Mouse (Mus musculus) kidney, postnatal 25 days (tissue): ENCODE measurements at regions not wholly inside any gene's neighbourhood (a gene's known extent, or its start where the extent isn't known, plus 50 kb on each side); places are given as distances from the start of the nearest gene placed in this dataset.
A peak's percentile ranks its signal among the peaks of the same experiment; 100 is the strongest.

Source experiments
- DNase-seq, 2 experiments: peaks; one replicate each; pipeline ENCODE4 v3.0.0; 2021; ENCODE audit warnings: mixed read lengths in 2 of 2

- no peak for DNase-seq
These were observed 74.0 kb downstream of the Agtr2 start for GRCm38 (mm10) chrX:21558318-21558717.

GRCm38 (mm10) chrX:21566669-21567068 is 82.3 kb downstream of the Agtr2 start:
- DNase-seq, result no peak

DNA sequence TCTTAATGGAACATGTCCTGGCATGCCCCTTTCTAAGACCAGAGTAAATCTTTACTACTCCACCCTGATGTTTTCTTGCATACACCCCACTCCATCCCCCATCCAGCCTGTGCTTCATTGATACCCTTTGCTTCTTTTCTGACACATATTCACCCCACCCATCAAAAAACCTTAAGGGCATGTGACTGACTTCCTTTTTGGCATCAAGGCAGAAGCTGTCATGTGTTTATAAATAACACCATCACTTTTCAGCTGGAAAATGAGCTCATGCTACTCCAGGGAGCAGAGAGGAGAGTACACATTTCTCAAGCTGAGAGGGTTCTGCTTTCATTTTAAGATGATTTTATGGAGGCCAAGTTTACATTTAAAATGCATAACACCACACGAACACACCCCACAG is 83.2 kb downstream of the Agtr2 start:
- DNase-seq, result peak in 1 of 2 experiments; percentile 1

DNA sequence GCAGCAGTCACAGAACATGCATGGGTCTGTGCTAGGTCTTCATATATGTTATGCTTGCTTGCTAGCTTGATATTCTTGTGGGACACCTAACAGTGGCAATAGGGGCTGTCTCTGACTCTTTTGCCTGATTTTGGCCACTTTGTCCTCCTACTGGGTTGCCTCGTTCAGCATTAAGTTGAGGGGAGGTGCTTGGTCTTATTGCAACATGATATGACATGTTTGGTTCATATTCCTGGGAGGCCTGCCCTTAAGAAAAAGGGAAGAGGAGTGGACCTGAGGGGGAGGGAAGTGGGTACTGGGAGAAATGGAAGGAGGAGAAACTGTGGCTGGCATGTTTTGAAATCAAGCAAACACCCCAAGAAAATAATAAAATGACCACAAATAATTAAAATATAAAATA is 83.6 kb downstream of the Agtr2 start:
- no peak for DNase-seq

- no peak for DNase-seq
These were observed 95.6 kb downstream of the Agtr2 start for GRCm38 (mm10) chrX:21579945-21580344.

GRCm38 (mm10) chrX:21586030-21586429 is 101.7 kb downstream of the Agtr2 start:
- DNase-seq, result no peak

- no peak for DNase-seq
These were observed 105.5 kb downstream of the Agtr2 start for GRCm38 (mm10) chrX:21589811-21590210.
